Mouse (Mus musculus) monocyte, adult 5-6 weeks (primary cell): ENCODE results near the gene Cst6. TPM values are rescaled to one million over a fixed set of nuclear protein-coding genes. Genes with fewer than 3 reads are reported as not detected.
"Not testable (repeated sequence)": the region's sequence is repeated elsewhere in the genome, so short reads cannot be mapped to it uniquely, and the experiment has no call there.

Experiments used
- ATAC-seq: fragments of 153-309, 156-312 bp; replicated peaks from 2 replicates; pipeline ENCODE4 v1.8.0; 2017; ENCODE audit warnings: mild to moderate bottlenecking; ENCODE audit not compliant: low TSS enrichment, insufficient number of reproducible peaks, severe bottlenecking, poor library complexity, low FRiP score
- total RNA-seq: library from RNA; stranded (forward); fragments of 200-1000, 200-491, 200-594 nt; gene quantifications from 3 replicates; pipeline ENCODE4 v1.2.3, GENCODE M21; 2017

Cst6 gene
- 1.1 TPM in 1 of 3 replicates, not detected in the others for total RNA-seq

DNA sequence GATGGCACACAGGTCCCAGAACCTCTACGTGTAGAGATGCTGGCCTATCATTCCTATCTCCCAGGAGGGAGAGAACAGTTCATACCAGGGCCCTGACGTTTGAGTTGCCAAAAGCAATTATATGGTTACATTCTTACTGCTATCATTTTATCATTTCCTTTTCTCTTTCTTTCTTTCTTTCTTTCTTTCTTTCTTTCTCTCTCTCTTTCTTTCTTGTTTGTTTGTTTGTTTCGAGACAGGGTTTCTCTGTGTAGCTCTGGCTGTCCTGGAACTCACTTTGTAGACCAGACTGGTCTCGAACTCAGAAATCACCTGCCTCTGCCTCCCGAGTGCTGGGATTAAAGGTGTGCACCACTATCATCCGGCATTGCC is at the start of gene Cst6:
Gene Cst6 (minus strand): TSS at position 73 of the 372 bp plus-strand sequence.
- ATAC-seq = not testable (repeated sequence)

DNA sequence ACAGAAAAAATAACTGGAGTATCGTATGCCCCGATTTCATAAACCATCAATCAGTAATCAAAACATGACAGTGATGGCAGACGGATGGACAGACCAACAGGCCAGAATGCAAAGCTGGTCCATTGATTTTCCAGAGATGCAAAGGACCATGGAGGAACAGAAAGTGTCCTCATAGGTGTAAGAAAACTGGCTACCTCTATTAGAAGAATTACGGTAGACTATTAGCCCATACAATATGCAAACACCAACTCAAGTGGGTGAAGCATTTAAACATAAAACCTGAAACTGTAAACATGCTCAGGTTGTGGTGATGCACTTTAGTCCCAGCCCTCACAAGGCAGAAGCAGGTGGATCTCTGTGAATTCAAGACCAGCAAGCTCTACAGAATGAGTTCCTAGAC is 46.0 kb upstream of the Cst6 start:
- ATAC-seq = no peak

DNA sequence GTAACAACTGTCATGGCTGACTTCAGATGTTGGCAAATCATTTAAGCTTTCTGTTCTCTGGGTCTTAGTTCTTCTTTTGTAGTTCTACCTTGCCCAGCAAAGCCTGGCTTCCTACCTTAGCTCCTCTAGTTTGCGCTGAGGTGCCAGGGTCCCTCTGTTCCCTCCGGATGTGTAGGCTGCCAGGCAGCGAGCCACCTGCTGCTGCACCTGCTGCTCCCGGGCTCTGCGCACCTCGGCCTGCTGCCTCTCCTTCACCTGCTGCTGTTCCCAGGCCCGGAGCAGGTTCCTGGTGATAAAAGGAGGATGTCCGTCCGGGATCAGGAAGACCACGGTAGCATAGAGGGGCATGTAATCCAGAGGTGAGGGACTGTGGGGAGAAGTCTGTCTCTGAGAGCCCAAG is 44.8 kb upstream of the Cst6 start:
- ATAC-seq = no peak

DNA sequence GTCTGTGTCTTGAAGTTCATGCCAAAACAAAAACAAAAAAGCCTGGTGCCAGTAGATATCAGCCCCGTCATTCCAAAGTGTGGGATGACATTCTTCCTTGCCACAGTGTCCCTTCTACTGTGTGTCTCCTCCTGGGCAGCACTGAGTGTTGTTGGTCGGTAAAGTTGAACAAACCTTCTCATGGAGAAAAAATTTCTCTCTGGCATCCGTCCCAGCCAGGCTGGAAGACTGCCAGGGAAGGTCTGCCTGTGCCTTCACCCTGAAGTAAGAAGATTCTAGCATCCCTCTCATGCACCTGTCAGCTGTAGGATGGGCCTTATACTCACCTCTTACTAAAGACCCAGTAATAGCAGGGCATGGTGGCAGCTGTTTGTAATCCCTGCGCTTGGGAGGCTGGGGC is 43.5 kb upstream of the Cst6 start:
- ATAC-seq = no peak

DNA sequence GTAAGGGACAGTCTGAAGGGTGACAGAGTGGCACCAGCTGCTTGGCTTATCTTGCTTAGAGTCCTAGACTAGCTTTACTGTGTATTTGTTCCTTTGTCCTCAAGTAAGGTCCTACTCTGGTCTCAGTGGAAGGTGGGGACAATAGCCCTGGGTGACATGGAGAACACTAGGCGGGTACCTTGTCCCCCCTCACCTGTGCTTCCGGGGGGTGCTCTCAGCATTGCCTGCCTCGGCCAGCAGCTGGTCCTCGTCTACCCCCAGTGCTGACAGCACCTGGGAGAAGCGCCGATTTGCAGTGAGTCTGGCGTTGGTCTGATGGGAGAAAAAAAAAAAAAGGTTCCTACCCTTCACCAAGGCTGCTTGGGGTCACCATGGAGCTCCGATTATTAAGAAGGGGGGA is 41.0 kb upstream of the Cst6 start:
- ATAC-seq = no peak

DNA sequence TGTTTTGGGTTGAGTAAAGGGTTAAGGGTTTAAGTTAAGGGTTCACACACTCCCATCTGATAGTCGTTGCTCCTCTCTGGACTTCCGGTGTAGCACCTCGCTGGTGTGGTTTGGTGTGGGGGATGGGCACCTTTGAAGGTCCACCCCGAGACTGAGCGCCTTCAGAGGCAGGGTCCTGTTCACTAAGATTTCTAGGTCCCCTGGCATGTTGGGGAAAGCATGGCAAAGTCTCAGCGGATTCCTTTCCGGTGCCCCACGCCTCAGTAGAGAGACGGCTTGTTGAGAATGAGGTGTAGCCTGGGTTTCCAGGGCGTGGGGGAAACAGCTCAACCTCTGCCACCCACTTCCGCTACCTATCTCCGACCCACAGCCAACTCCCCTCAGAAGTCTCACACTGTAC is 40.3 kb upstream of the Cst6 start:
- ATAC-seq = peak; percentile 33

DNA sequence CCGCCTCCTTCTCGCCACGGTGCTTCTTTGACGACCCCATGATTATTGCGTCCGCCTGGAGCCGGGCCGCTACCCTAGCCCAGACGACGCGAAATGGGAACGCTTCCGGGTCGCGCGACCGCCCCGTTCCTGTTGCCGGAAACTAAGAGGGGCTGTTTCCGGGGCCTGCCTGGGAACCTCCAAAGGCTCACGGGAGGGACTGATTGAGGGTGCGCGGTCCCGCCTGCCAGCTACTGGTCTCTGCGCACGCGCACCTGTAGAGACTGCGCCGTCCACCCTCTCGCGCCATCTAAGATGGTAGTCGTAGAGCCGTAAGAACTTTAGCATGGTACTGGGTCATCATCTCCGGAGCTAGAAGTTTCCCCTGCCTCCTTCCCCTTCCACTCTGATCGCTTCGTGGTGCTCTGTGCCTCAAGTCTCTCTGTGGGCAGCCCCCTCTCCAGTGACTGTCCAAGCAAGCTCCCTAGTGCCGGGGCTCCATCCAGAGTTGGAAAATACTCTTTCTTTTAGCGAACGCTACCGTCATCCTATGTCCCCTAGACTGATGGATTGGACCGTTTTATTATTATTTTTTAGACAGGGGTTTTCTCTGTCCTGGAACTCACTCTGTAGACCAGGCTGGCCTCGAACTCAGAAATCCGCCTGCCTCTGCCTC is 39.3 kb upstream of the Cst6 start, which contains the start of gene Sart1:
Gene Sart1 (minus strand): TSS at position 116 of the 655 bp plus-strand sequence.
- ATAC-seq = peak; percentile 95

DNA sequence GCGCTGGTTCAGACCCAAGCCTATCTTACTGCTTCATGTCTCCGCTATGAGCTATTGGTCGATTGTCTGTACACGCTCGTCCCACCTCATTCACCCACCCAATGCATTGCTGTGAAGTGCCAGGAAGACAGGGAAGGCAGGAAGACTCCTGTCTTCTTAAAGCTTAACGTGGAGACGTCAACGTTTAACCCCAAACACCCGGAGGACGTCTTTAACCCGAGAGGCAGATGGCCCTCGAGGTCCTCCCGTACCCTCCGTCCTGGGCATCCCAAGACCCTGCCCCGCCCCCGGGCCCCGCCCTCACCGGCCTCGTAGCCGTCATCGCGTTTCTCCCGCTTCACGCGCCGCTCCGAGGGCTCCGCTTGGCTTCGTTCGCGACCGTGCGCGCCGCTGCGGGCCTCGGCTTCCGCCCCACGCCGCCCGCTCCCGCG is 38.7 kb upstream of the Cst6 start:
- ATAC-seq = no peak

DNA sequence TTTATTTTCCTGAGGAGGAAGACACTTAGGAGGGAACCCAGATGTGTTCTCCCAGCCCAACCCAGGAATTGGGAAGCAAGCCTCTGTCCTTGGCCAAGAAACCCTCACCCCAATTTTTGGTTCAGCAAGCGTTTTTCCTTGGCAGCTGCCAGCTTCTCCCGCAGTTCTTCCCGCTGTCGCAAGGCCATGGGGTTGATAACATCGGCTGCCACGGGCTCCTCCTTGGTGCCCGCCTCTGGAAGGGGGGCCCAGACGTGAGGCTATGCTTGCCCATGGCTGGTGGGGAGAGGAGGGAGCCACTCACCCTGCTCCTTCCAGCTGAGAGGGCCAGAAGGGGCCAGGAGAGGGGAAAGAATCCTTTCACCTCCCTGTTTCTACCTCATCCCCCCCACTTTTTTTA is 35.3 kb upstream of the Cst6 start:
- no peak for ATAC-seq

DNA sequence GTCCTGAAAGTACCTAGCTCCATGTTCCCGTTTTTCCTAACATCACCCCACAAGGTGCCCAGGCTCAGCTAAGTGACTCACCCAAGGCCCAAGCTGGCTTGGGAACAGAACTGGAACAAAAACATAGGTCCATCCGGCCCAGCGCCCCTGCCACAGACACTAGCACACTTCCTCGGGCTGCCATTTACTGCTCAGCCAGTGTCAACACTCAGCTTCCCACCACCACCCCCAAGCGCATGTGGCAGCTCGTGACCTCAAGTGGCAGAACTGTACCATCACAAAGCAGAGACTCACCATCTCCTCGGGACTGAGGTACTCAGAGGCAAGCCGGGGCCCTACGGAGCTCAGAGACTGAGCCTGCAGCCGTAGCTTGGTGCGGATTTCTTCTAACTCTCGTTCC is 34.0 kb upstream of the Cst6 start:
- ATAC-seq = no peak

DNA sequence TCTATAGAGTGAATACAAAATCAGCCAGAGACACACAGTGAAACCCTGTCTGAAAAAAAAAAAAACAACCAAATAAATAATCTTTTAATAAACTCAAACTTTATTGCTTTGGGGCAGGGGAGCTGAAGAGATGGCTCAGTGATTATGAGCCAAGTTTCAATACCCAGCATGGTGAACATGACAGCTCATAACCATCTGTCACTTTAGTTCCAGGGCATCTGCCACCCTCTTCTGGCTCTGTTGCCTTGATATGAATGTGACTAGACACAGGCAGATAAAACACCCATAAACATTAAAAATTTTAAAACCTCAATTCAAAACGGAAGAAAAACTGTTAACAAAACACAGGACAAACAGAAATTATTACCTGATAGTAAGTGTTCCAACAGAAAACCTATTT is 28.1 kb upstream of the Cst6 start:
- no peak for ATAC-seq

DNA sequence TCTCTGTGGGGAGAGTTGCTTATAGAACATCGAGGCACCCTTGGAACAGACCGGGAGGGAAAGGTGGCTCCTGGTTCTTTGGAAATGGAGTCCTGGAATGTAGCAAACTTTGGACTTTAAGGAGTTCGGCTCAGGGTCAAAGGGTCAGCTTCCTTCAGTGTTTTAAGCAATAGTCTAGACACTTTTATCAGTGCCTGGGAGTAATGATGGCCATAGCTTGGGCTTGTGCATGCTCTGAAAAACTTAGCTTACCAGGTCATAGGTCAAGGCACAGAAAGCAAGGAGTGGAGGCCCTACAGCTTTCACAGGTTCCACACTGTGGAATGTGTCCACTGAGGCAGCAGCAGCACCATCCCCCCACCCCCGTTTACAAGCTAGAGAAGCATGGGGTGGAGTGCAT is 25.4 kb upstream of the Cst6 start:
- no peak for ATAC-seq

DNA sequence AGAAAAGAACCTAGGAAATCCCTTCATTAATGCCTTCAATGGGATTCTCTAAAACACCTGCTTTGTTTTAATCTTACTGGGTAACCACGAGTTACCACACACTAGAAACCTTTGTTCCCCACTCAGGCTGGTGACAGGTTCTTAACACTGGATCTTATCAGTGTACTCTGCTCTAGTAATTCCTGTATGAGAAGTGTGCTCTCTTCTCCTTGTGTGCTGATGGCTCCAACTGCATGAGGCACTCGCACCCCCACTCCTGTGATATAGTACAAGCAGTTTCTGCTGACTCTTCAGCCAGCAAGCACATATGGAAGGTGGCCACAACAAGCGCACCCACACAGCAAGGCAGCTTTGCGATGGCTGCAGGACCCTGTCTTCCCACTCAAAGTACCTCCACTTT is 24.8 kb upstream of the Cst6 start:
- no peak for ATAC-seq

DNA sequence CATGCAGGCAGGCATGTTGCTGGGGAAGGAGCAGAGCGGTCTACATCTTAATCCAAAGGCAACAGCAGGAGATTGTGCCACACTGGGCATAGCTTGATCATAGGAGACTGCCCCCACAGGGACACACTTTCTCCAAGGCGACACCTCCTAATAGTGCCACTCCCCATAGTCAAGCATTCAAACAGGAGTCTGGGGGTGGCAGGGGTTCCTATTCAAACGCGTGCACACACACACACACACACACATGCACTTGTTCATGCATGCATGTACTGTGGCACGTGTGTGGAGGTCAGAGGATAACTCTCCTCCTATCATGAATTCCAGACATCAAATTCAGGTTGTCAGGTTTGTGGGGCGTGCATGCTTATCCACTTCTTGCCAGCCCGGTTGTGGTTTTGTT is 23.4 kb upstream of the Cst6 start:
- no peak for ATAC-seq

DNA sequence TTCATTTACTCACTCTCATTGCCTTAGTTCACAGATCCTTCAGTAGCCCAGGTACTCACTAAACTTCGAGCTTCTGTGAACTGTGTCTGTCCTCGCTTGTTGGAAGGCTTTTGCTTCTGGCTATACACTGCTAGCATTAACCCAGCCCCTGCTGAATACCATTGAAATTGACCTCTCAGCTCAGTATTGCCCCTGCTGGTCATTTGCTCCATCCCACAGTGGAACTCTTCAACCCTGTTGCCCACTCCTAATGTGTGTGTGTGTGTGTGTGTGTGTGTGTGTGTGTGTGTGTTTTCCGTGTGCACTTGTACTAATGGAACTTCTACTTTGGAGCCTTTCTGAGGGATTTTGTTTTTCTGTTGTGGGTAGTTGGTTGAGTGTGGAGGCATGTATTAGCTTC is 21.6 kb upstream of the Cst6 start:
- ATAC-seq = no peak

DNA sequence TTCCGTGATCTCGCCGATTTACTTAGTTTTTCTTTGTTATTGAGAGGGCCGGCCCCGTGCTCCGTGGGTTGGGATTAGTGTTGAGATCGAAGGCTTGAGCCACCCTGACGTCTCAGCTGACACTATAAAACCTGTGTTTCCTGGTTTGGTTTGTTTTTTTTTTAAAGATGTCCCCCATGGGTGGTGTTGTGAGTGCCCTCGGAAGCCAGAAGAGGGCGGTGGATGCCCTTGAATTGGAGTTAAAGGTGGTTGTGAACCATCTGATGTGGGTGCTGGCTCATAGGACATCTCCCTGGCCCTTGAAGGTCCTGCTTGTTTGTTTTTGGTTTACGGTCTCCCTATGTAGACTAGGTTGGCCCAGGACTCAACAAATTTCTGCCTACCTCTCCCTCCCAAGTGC is 18.1 kb upstream of the Cst6 start:
- ATAC-seq = no peak

DNA sequence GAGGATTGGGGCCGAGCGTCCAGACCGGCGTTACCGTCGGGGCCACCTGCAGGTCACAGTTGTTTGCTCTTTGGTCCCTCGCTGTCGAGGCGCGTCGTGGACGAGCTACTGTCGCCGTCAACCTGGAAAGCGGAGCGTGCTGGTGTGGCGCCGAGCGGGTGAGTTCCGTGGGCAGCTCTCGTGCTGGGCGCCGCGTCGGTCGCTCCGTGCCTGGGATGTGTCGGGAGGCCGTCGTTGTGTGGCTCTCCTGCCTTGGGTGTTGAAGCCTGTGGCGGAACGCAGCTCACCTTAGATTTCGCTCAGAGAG is 17.6 kb upstream of the Cst6 start, which contains the start of gene Banf1:
Gene Banf1 (minus strand): TSS at position 116 of the 307 bp plus-strand sequence.
- no peak for ATAC-seq

DNA sequence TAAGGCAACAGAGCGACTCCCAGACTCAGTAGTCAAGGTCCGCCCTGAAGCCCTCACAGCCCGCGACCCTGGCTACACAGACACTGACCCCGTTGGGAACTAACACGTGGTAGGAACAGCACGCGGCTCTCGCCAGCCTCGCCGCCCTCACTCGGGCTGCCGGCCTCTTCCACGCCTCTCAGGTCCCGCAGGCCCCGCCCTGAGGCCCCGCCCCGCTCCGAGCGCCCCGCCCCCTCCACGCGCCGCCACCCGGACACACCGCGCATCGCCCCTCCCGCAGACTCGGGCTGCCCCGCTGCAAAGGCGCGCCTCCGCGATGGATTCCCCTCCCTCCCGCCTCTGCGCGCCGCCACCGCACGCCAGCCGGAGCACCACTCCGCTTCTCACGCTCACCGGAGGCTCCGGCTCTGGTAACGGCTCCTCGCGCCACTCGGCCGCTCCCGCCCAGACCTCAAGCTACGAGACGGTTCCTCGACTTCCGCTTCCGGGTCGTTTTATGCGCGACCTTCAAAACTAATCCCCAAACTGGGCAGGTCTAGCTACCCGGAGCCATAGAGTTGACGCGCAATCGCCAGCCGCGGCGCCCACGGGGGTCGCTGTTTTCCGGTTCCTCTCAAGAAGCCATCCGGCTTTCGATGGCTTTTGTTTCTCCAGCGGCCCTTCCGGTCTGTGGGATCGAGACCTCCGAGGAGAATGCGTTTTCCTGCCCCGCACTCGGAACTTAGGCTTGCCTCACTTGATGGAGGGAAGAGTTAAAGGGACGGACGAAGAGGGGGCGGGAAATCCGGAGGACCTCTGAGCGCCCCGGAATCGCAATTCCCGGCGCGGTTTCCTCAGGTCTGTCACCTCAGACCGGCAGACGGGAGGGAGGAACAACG is 17.0 kb upstream of the Cst6 start, which contains the start of gene Eif1ad:
Gene Eif1ad (plus strand): TSS at position 567 of the 878 bp plus-strand sequence.
- peak; percentile 78 for ATAC-seq

DNA sequence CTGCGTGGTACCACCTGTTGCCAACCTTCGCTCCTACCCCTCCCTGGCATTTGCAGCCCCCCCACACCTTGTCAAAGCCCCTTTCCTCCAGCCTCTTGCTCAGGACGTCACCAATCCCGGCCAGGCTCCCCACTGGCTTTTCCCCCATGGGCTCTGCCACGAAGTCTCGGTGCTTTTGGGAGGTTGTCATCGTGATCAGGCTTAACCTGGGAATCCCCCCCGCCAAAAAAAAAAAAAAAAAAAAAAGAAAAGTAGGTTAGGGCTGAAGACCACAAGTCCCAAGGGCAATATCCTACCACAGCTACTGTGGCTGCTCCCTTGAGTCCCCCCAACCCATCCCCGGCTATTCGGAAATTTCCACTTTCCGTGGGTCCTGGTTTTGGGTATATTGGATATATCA is 16.4 kb upstream of the Cst6 start:
- ATAC-seq = no peak

DNA sequence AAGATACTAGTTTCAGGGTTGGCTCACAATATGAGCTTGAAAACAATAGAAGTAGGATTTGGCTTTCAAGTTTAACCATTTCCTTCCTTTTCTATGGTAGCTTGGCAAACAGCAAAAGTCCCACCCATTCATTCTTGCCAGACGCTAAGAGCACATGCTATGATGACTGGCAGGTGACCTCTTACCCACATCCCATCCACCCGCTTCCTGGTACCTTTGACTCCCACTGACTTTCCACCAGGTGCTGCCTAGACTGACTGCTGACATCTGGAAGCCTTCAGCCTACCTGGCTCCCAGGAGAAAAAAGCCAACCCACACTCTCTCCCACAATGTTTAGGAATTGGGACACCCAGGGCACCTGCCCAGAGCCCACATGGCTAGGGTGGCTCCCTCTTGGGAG is 14.8 kb upstream of the Cst6 start:
- no peak for ATAC-seq
